Mouse (Mus musculus): ENCODE measurements around the gene Praf2. TPM values are rescaled to one million over a fixed set of nuclear protein-coding genes. Genes with fewer than 3 reads are reported as not detected.
"Not testable (repeated sequence)": the region's sequence is repeated elsewhere in the genome, so short reads cannot be mapped to it uniquely, and the experiment has no call there.

Praf2 gene
- polyA plus RNA-seq, 1 experiment from 2014 or later = 119 TPM

DNA sequence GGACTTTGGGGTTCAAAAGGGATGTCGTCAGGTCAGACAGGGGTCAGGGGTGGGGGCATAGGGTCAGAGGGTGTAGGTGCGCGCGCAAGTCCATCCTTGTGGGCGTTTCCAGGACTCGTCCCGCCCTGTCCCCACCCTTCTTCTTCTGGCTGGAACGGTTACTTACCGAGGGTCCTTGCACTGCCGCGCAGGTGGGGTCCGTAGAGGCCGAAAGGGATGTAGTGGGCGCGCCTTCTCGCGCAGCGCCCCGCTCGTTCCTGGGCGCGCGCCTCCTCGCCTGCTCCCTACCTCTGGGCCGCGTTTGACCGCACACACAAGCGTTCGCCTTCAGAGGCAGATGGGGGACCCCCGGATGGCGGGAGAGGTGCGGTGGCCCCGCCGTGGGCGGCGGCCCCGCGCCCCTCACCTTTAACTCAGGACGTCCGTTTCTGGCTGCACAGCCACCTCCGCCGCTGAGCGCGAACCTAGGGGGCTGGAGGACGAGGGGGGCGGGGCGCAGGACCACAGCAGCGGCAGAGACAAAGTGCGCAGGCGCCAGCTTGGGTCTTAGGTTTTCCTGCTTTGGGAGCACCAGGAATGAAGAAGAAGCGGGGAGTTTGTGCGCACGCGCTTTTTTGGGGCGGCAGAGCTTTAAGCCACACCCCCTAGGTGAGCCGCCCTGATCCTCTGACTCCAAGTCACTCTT is 22.3 kb downstream of the Praf2 start, which contains the start of gene Ccdc120:
Ccdc120 (minus strand) TSS at position 474 of the 685 bp plus-strand sequence.
- peak within 1 kb of the TSS; percentile 79 for H3K9ac ChIP-seq (replicated peaks; ENCODE audit: low read depth, low read length)
- H3K27ac ChIP-seq (ENCODE audit: low read length) = peak within 1 kb of the TSS; percentile 50
- H3K36me3 ChIP-seq (ENCODE audit: control insufficient read depth, insufficient read depth) = no peaks in the 10 kb centered on the region
- WGBS = 17% methylated on average over 24 of the region's 56 CpGs
- peak within 1 kb of the TSS; percentile 57 for H3K4me2 ChIP-seq (ENCODE audit: low read length)
- H3K9me3 ChIP-seq (ENCODE audit: control insufficient read depth, low read length) = no peaks in the 10 kb centered on the region
- peak; percentile 86 for ATAC-seq
- 0 out of 2 replicates have a peak, but pooled peaks cover 4% of the 10 kb centered on the region for H3K4me1 ChIP-seq (replicated peaks; ENCODE audit: control insufficient read depth, insufficient read depth, low read length)
- no peaks in the 10 kb centered on the region for H3K27me3 ChIP-seq (replicated peaks; ENCODE audit: control insufficient read depth, insufficient read depth, low read length)
- peak within 1 kb of the TSS; percentile 70 for H3K4me3 ChIP-seq (replicated peaks; ENCODE audit: low read length)

GRCm38 (mm10) chrX:7753627-7754026 is 25.4 kb downstream of the Praf2 start:
- H3K9me3 ChIP-seq (ENCODE audit: control insufficient read depth, low read length); H3K4me3 ChIP-seq (replicated peaks; ENCODE audit: low read length); H3K27ac ChIP-seq (ENCODE audit: low read length); H3K9ac ChIP-seq (replicated peaks; ENCODE audit: low read depth, low read length); H3K27me3 ChIP-seq (replicated peaks; ENCODE audit: control insufficient read depth, insufficient read depth, low read length); H3K4me2 ChIP-seq (ENCODE audit: low read length); H3K36me3 ChIP-seq (ENCODE audit: control insufficient read depth, insufficient read depth); ATAC-seq; H3K4me1 ChIP-seq (replicated peaks; ENCODE audit: control insufficient read depth, insufficient read depth, low read length): not testable (repeated sequence)
- 27% methylated on average over 2 of the region's 3 CpGs for WGBS

GRCm38 (mm10) chrX:7762137-7762920 is 34.1 kb downstream of the Praf2 start, which contains the start of gene Tfe3:
Gene Tfe3, plus strand, starts transcription at chrX:7762560.
- Histone ChIP-seq H3K36me3 (ENCODE audit: control insufficient read depth, insufficient read depth) (0 out of 2 replicates have a peak, but pooled peaks cover 2% of the 10 kb centered on the region), H3K27me3 (replicated peaks; ENCODE audit: control insufficient read depth, insufficient read depth, low read length) (no peaks in the 10 kb centered on the region), H3K9ac (replicated peaks; ENCODE audit: low read depth, low read length) (peak within 1 kb of the TSS; percentile 58), H3K27ac (ENCODE audit: low read length) (no peak within 1 kb of the TSS; the same call in 1 of the 2 replicates), H3K9me3 (ENCODE audit: control insufficient read depth, low read length) (no peaks in the 10 kb centered on the region), H3K4me3 (replicated peaks; ENCODE audit: low read length) (peak within 1 kb of the TSS; percentile 61), H3K4me1 (replicated peaks; ENCODE audit: control insufficient read depth, insufficient read depth, low read length) (peaks cover 19% of the 10 kb centered on the region), H3K4me2 (ENCODE audit: low read length) (peak within 1 kb of the TSS; percentile 67)
- WGBS = 13% methylated on average over 36 of the region's 38 CpGs
- ATAC-seq = peak; percentile 96

GRCm38 (mm10) chrX:7762921-7763197 is 34.6 kb downstream of the Praf2 start:
- H3K4me1 ChIP-seq (replicated peaks; ENCODE audit: control insufficient read depth, insufficient read depth, low read length) = peaks cover 19% of the 10 kb centered on the region
- peak overlapping the region; percentile 58 for H3K9ac ChIP-seq (replicated peaks; ENCODE audit: low read depth, low read length)
- 10% methylated on average over 17 of the region's 21 CpGs for WGBS
- no peak for ATAC-seq
- peak overlapping the region; percentile 67 for H3K4me2 ChIP-seq (ENCODE audit: low read length)
- H3K4me3 ChIP-seq (replicated peaks; ENCODE audit: low read length) = peak overlapping the region; percentile 61
- H3K27me3 ChIP-seq (replicated peaks; ENCODE audit: control insufficient read depth, insufficient read depth, low read length) = no peaks in the 10 kb centered on the region
- no peaks in the 10 kb centered on the region; the same call in 1 of the 2 replicates for H3K9me3 ChIP-seq (ENCODE audit: control insufficient read depth, low read length)
- no peak overlapping the region; the same call in 1 of the 2 replicates for H3K27ac ChIP-seq (ENCODE audit: low read length)
- 0 out of 2 replicates have a peak, but pooled peaks cover 2% of the 10 kb centered on the region for H3K36me3 ChIP-seq (ENCODE audit: control insufficient read depth, insufficient read depth)

GRCm38 (mm10) chrX:7763631-7764393 is 35.6 kb downstream of the Praf2 start:
- no peak overlapping the region for H3K27ac ChIP-seq (ENCODE audit: low read length)
- H3K36me3 ChIP-seq (ENCODE audit: control insufficient read depth, insufficient read depth) = 0 out of 2 replicates have a peak, but pooled peaks cover 2% of the 10 kb centered on the region
- peaks cover 19% of the 10 kb centered on the region for H3K4me1 ChIP-seq (replicated peaks; ENCODE audit: control insufficient read depth, insufficient read depth, low read length)
- no peak for ATAC-seq
- H3K4me3 ChIP-seq (replicated peaks; ENCODE audit: low read length) = peak overlapping the region; percentile 61
- 11% methylated on average over 22 of the region's 22 CpGs for WGBS
- H3K9me3 ChIP-seq (ENCODE audit: control insufficient read depth, low read length) = no peaks in the 10 kb centered on the region; the same call in 1 of the 2 replicates
- peak overlapping the region; percentile 67 for H3K4me2 ChIP-seq (ENCODE audit: low read length)
- H3K9ac ChIP-seq (replicated peaks; ENCODE audit: low read depth, low read length) = peak overlapping the region; percentile 58
- H3K27me3 ChIP-seq (replicated peaks; ENCODE audit: control insufficient read depth, insufficient read depth, low read length) = no peaks in the 10 kb centered on the region

DNA sequence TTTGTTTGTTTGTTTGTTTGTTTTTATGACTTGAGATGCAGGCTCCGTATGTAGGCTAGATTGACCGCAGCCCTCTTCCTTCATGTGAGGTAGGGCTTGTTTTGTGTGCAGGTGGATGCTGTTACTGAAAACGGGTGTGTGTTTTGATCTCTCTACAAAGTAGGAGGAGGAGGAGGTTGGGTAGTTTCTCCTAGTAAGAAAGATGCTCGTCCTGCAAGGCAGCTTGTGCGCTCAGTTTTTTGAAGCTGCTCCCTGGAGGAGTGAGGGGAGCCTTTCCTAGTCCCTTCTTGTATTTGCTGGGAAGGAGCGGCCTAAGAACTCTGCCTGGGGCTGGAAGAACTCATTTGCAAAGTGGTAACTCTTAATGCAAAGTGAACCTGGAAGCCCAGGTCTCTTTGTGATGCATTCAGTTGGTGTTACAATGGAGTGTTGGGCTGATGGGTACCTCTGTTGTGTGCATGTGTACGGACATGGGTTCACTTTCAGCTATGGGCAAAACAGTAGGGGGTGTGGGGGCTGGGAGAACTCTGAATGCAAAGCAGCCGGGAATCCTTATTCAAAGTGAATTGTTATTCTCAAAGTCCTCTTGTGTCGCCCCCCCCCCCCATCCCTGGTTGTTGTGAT is 36.5 kb downstream of the Praf2 start:
- peak overlapping the region; percentile 67 for H3K4me2 ChIP-seq (ENCODE audit: low read length)
- H3K36me3 ChIP-seq (ENCODE audit: control insufficient read depth, insufficient read depth) = 0 out of 2 replicates have a peak, but pooled peaks cover 2% of the 10 kb centered on the region
- no peak overlapping the region for H3K9ac ChIP-seq (replicated peaks; ENCODE audit: low read depth, low read length)
- H3K27ac ChIP-seq (ENCODE audit: low read length) = no peak overlapping the region
- WGBS = 21% methylated on average over 9 of the region's 9 CpGs
- peak overlapping the region; percentile 61 for H3K4me3 ChIP-seq (replicated peaks; ENCODE audit: low read length)
- ATAC-seq = no peak
- H3K27me3 ChIP-seq (replicated peaks; ENCODE audit: control insufficient read depth, insufficient read depth, low read length) = no peaks in the 10 kb centered on the region
- no peaks in the 10 kb centered on the region; the same call in 1 of the 2 replicates for H3K9me3 ChIP-seq (ENCODE audit: control insufficient read depth, low read length)
- peaks cover 19% of the 10 kb centered on the region for H3K4me1 ChIP-seq (replicated peaks; ENCODE audit: control insufficient read depth, insufficient read depth, low read length)

DNA sequence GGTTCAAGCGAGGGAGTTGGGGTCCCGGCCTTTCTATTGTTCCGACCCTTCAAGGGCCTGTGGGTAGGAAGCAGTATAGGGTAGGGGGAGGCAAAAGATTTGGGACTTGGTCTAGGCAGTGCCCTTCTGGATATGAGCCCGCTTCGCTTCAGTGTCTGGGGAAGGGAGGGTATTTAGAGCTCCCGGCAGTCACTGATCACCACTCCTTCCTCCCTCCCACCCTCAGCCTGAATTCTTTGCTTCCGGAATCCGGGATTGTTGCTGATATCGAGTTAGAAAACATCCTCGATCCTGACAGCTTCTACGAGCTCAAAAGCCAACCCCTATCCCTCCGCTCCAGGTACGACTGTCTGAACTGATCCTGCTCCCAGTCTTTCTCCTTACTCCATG is 37.0 kb downstream of the Praf2 start:
- Histone ChIP-seq H3K9ac (replicated peaks; ENCODE audit: low read depth, low read length) (no peak overlapping the region), H3K36me3 (ENCODE audit: control insufficient read depth, insufficient read depth) (0 out of 2 replicates have a peak, but pooled peaks cover 2% of the 10 kb centered on the region), H3K27me3 (replicated peaks; ENCODE audit: control insufficient read depth, insufficient read depth, low read length) (no peaks in the 10 kb centered on the region), H3K27ac (ENCODE audit: low read length) (no peak overlapping the region), H3K4me2 (ENCODE audit: low read length) (peak overlapping the region; percentile 67), H3K4me3 (replicated peaks; ENCODE audit: low read length) (peak overlapping the region; percentile 61), H3K9me3 (ENCODE audit: control insufficient read depth, low read length) (no peaks in the 10 kb centered on the region; the same call in 1 of the 2 replicates), H3K4me1 (replicated peaks; ENCODE audit: control insufficient read depth, insufficient read depth, low read length) (peaks cover 19% of the 10 kb centered on the region)
- no peak for ATAC-seq
- 18% methylated on average over 13 of the region's 13 CpGs for WGBS

DNA sequence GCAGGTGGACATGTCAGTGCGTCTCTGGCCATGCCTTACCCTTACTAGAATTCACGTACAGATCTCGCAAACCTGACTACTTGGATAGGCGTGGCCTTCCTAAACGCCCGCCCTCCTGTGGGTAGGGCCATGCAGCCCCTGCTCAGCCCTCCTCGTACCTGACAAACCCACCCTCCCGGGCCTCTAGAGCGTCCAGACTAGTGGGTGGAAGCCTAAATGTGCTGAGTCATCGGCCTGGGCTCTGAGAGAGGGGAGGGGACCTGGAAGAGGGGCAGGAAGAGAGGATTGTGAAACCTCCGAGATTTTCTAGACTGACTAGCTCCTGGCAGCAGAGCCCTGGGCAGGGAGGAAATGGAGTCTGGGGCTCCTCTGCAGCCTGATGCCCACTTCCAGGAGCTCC is 37.5 kb downstream of the Praf2 start:
- H3K9ac ChIP-seq (replicated peaks; ENCODE audit: low read depth, low read length) = no peak overlapping the region
- no peaks in the 10 kb centered on the region for H3K27me3 ChIP-seq (replicated peaks; ENCODE audit: control insufficient read depth, insufficient read depth, low read length)
- no peak overlapping the region for H3K27ac ChIP-seq (ENCODE audit: low read length)
- H3K4me1 ChIP-seq (replicated peaks; ENCODE audit: control insufficient read depth, insufficient read depth, low read length) = peaks cover 19% of the 10 kb centered on the region
- ATAC-seq = peak; percentile 45; the same call in 1 of the 2 replicates
- H3K36me3 ChIP-seq (ENCODE audit: control insufficient read depth, insufficient read depth) = 0 out of 2 replicates have a peak, but pooled peaks cover 2% of the 10 kb centered on the region
- peak overlapping the region; percentile 61 for H3K4me3 ChIP-seq (replicated peaks; ENCODE audit: low read length)
- WGBS = 15% methylated on average over 11 of the region's 11 CpGs
- H3K9me3 ChIP-seq (ENCODE audit: control insufficient read depth, low read length) = no peaks in the 10 kb centered on the region; the same call in 1 of the 2 replicates
- H3K4me2 ChIP-seq (ENCODE audit: low read length) = peak overlapping the region; percentile 67

Measured in forebrain, embryonic 16.5 days (tissue).